Mouse (Mus musculus): Measurements from ENCODE around the gene Pik3ap1.

DNA sequence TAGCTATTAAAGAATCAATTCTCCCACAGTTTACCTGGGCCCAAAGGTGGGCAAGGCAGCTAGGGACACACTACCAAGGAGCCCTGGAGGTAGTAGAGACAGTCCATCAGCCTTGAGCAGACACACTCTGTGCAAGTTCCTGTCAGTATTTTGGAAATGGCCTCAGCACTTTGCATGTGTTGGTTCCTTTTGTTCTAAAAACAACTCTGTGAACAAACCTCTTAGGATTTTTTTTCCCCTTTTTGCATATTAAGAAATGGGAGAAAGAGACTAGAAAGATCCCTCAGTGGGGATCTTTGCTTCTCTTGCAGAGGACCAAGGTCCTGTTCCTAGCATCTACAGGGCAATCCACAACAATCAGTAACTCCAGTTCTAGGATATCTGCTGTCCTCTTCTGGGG is 61.1 kb downstream of the Pik3ap1 start:
- TF ChIP-seq ZMIZ1 (IDR thresholded peaks at IDR 0.05; ENCODE audit: low read depth, low read length), result no peak
- TF ChIP-seq UBTF (IDR thresholded peaks at IDR 0.05; ENCODE audit: low read depth, low read length), result no peak
- TF ChIP-seq MAFK (IDR thresholded peaks at IDR 0.05; ENCODE audit: insufficient replicate concordance, low read length), result no peak
- TF ChIP-seq CTCF (conservative IDR thresholded peaks at IDR 0.05 in 1 of 2, IDR thresholded peaks at IDR 0.05 in 1 of 2; ENCODE audit: low read depth in 2 of 2, low read length in 2 of 2), result no peak
- TF ChIP-seq TCF12 (IDR thresholded peaks at IDR 0.05; ENCODE audit: low read depth, low read length), result no peak
- no peak for TF ChIP-seq MAX (IDR thresholded peaks at IDR 0.05; ENCODE audit: low read length)
- no peak for TF ChIP-seq JUN (IDR thresholded peaks at IDR 0.05; ENCODE audit: insufficient read depth, low read depth, low read length)
- no peak for TF ChIP-seq POLR2A (IDR thresholded peaks at IDR 0.05; ENCODE audit: low read depth, low read length)
- TF ChIP-seq ZNF384 (IDR thresholded peaks at IDR 0.05; ENCODE audit: low read depth, low read length), result peak; percentile 73
- no peak for TF ChIP-seq CHD1 (IDR thresholded peaks at IDR 0.05; ENCODE audit: low read depth, low read length)

Data from CH12.LX (cell line).